Mouse (Mus musculus) G1E (cell line): ENCODE data around the gene Pfkm. TPM values are rescaled to one million over a fixed set of nuclear protein-coding genes. Genes with fewer than 3 reads are reported as not detected.

Source experiments
- ATAC-seq: 2 replicates; pipeline ENCODE4 v1.8.0; 2016; ENCODE audit warnings: mild to moderate bottlenecking; ENCODE audit not compliant: insufficient number of reproducible peaks, poor library complexity, low FRiP score, severe bottlenecking; ENCODE audit errors: extremely low read depth
- DNase-seq: peaks from one replicate; pipeline ENCODE4 v3.0.0; 2012; ENCODE audit warnings: low spot score
- H3K27me3 ChIP-seq: 2 replicates; pipeline ENCODE4 v1.6.1; 2012; ENCODE audit warnings: mild to moderate bottlenecking, low read length, inconsistent platforms; ENCODE audit not compliant: insufficient read depth
- H3K36me3 ChIP-seq: replicated peaks from 2 replicates; pipeline ENCODE3; 2012; ENCODE audit warnings: mild to moderate bottlenecking, inconsistent platforms
- H3K4me1 ChIP-seq: 2 replicates; pipeline ENCODE4 v1.6.1; 2012; ENCODE audit warnings: low read depth, low read length, inconsistent platforms, mixed read lengths; ENCODE audit not compliant: insufficient read depth
- H3K4me3 ChIP-seq: 2 replicates; pipeline ENCODE4 v1.5.1; 2012; ENCODE audit warnings: low read depth, mild to moderate bottlenecking, inconsistent platforms, low read length, moderate library complexity, mixed read lengths
- H3K9me3 ChIP-seq: replicated peaks from 2 replicates; pipeline ENCODE4 v1.6.1; 2012; ENCODE audit warnings: inconsistent platforms
- CTCF ChIP-seq: IDR thresholded peaks from 2 replicates; pipeline ENCODE4 v1.5.1; 2012; ENCODE audit warnings: low read depth, low read length, inconsistent platforms, mixed read lengths
- GATA1 ChIP-seq: IDR thresholded peaks from 2 replicates; pipeline ENCODE4 v1.6.1; 2012; ENCODE audit warnings: borderline replicate concordance, low read length, inconsistent platforms, mixed read lengths
- GATA2 ChIP-seq: IDR thresholded peaks from 2 replicates; pipeline ENCODE4 v1.6.1; 2012; ENCODE audit warnings: low read depth, low read length, inconsistent platforms, borderline replicate concordance
- POLR2AphosphoS5 ChIP-seq: IDR thresholded peaks from 2 replicates; pipeline ENCODE4 v1.6.1; 2012; ENCODE audit warnings: low read depth, low read length, inconsistent platforms; ENCODE audit not compliant: insufficient replicate concordance
- TAL1 ChIP-seq: conservative IDR thresholded peaks from 2 replicates; pipeline ENCODE4 v1.6.1; 2012; ENCODE audit warnings: low read depth, low read length, inconsistent platforms, mixed read lengths
- polyA plus RNA-seq: library from polyadenylated mRNA; stranded (reverse); fragments of >175 nt; gene quantifications from 2 replicates; pipeline ENCODE4 v1.2.3, GENCODE M21; 2012
- total RNA-seq, 2 experiments: library from RNA; stranded (forward) in 1 of 2; stranded (reverse) in 1 of 2; fragments of 200-1000 nt in 1 of 2; fragments of >200 nt in 1 of 2; fragmentation: Nextera tagmentation in 1 of 2; gene quantifications; 2 replicates each; pipeline ENCODE4 v1.2.3; 2014 to 2017

Gene Pfkm
- total and polyA plus RNA-seq, 3 experiments: 13.3 to 48.1 (median 13.5) TPM

GRCm38 (mm10) chr15:98065881-98066280 lies 26.5 kb upstream of the Pfkm start:
- TF ChIP-seq GATA2: no peak
- TF ChIP-seq CTCF: no peak
- no peak for TF ChIP-seq TAL1
- TF ChIP-seq POLR2AphosphoS5: no peak
- no peak for TF ChIP-seq GATA1
- no peaks in the 10 kb centered on the region for H3K9me3 ChIP-seq
- DNase-seq (no peak), ATAC-seq (no peak)
- H3K4me1 ChIP-seq: no peaks in the 10 kb centered on the region; the same call in 1 of the 2 replicates
- no peaks in the 10 kb centered on the region for H3K27me3 ChIP-seq
- peaks cover 93% of the 10 kb centered on the region for H3K36me3 ChIP-seq
- no peak overlapping the region for H3K4me3 ChIP-seq

GRCm38 (mm10) chr15:98066602-98067001 lies 25.8 kb upstream of the Pfkm start:
- H3K9me3 ChIP-seq: no peaks in the 10 kb centered on the region
- H3K4me3 ChIP-seq: no peak overlapping the region
- ATAC-seq (no peak), DNase-seq (no peak)
- H3K36me3 ChIP-seq: peaks cover 92% of the 10 kb centered on the region
- TF ChIP-seq CTCF: no peak
- no peak for TF ChIP-seq TAL1
- no peak for TF ChIP-seq POLR2AphosphoS5
- TF ChIP-seq GATA1: no peak
- H3K4me1 ChIP-seq: no peaks in the 10 kb centered on the region; the same call in 1 of the 2 replicates
- no peaks in the 10 kb centered on the region for H3K27me3 ChIP-seq

GRCm38 (mm10) chr15:98067492-98067891 lies 24.9 kb upstream of the Pfkm start:
- H3K4me3 ChIP-seq: no peak overlapping the region
- no peaks in the 10 kb centered on the region; the same call in 1 of the 2 replicates for H3K4me1 ChIP-seq
- DNase-seq (no peak), ATAC-seq (no peak)
- H3K27me3 ChIP-seq: no peaks in the 10 kb centered on the region
- H3K36me3 ChIP-seq: peaks cover 93% of the 10 kb centered on the region
- H3K9me3 ChIP-seq: no peaks in the 10 kb centered on the region
- TF ChIP-seq GATA1 (no peak), TAL1 (no peak), GATA2 (no peak), POLR2AphosphoS5 (no peak), CTCF (no peak)

GRCm38 (mm10) chr15:98068506-98068905 lies 23.9 kb upstream of the Pfkm start:
- no peaks in the 10 kb centered on the region for H3K9me3 ChIP-seq
- H3K4me3 ChIP-seq: no peak overlapping the region
- peaks cover 91% of the 10 kb centered on the region for H3K36me3 ChIP-seq
- DNase-seq (no peak), ATAC-seq (no peak)
- H3K4me1 ChIP-seq: no peaks in the 10 kb centered on the region; the same call in 1 of the 2 replicates
- no peak for TF ChIP-seq CTCF
- TF ChIP-seq TAL1: no peak
- TF ChIP-seq GATA1: no peak
- no peak for TF ChIP-seq POLR2AphosphoS5
- TF ChIP-seq GATA2: no peak
- no peaks in the 10 kb centered on the region for H3K27me3 ChIP-seq

- Histone ChIP-seq H3K27me3 (no peaks in the 10 kb centered on the region), H3K4me1 (no peaks in the 10 kb centered on the region; the same call in 1 of the 2 replicates), H3K9me3 (no peaks in the 10 kb centered on the region), H3K36me3 (peaks cover 91% of the 10 kb centered on the region), H3K4me3 (no peak overlapping the region)
- ATAC-seq (no peak), DNase-seq (no peak)
- TF ChIP-seq CTCF (no peak), GATA1 (no peak), POLR2AphosphoS5 (no peak), GATA2 (no peak), TAL1 (no peak)
These were observed 22.7 kb upstream of the Pfkm start for GRCm38 (mm10) chr15:98069566-98070245.

GRCm38 (mm10) chr15:98070376-98070775 lies 22.0 kb upstream of the Pfkm start:
- H3K4me3 ChIP-seq: no peak overlapping the region
- H3K9me3 ChIP-seq: no peaks in the 10 kb centered on the region
- H3K4me1 ChIP-seq: no peaks in the 10 kb centered on the region; the same call in 1 of the 2 replicates
- DNase-seq (no peak), ATAC-seq (no peak)
- H3K36me3 ChIP-seq: peaks cover 92% of the 10 kb centered on the region
- no peaks in the 10 kb centered on the region for H3K27me3 ChIP-seq
- TF ChIP-seq POLR2AphosphoS5 (no peak), GATA1 (no peak), TAL1 (no peak), CTCF (no peak), GATA2 (no peak)

- H3K4me1 ChIP-seq: no peaks in the 10 kb centered on the region; the same call in 1 of the 2 replicates
- TF ChIP-seq CTCF: no peak
- TF ChIP-seq GATA2: no peak
- no peak for TF ChIP-seq TAL1
- TF ChIP-seq GATA1: no peak
- TF ChIP-seq POLR2AphosphoS5: no peak
These were observed 17.9 kb upstream of the Pfkm start for GRCm38 (mm10) chr15:98074521-98074920.

More at GRCm38 (mm10) chr15:98074521-98074920, 17.9 kb upstream of the Pfkm start:
- DNase-seq (no peak), ATAC-seq (no peak)
- H3K4me3 ChIP-seq: no peak overlapping the region
- no peaks in the 10 kb centered on the region for H3K9me3 ChIP-seq
- no peaks in the 10 kb centered on the region for H3K27me3 ChIP-seq
- peaks cover 97% of the 10 kb centered on the region for H3K36me3 ChIP-seq
